Mouse (Mus musculus): ENCODE measurements around the gene Flt3. TPM values are rescaled to one million over a fixed set of nuclear protein-coding genes. Genes with fewer than 3 reads are reported as not detected.

Flt3 gene
- polyA plus RNA-seq, 1 experiment from 2014 or later = 0.13 TPM

- H3K9ac ChIP-seq = no peak overlapping the region
- no peaks in the 10 kb centered on the region for H3K36me3 ChIP-seq
- H3K4me1 ChIP-seq = peaks cover 16% of the 10 kb centered on the region
- no peak for ATAC-seq (ENCODE audit: low FRiP score)
- peaks cover 100% of the 10 kb centered on the region for H3K27me3 ChIP-seq
- no peak overlapping the region for H3K27ac ChIP-seq
- H3K9me3 ChIP-seq (replicated peaks) = no peaks in the 10 kb centered on the region
- under 1% methylated on average over 54 of the region's 54 CpGs for WGBS
- no peak overlapping the region for H3K4me3 ChIP-seq
- no peak overlapping the region for H3K4me2 ChIP-seq (replicated peaks)
Observed at GRCm38 (mm10) chr5:147304276-147305155, 95.8 kb downstream of the Flt3 start.

- 5% methylated on average over 13 of the region's 13 CpGs for WGBS
- H3K4me3 ChIP-seq = no peak overlapping the region
- H3K36me3 ChIP-seq = no peaks in the 10 kb centered on the region
- no peak overlapping the region for H3K9ac ChIP-seq
- peaks cover 100% of the 10 kb centered on the region for H3K27me3 ChIP-seq
- no peak overlapping the region for H3K27ac ChIP-seq
- peaks cover 19% of the 10 kb centered on the region for H3K4me1 ChIP-seq
- H3K9me3 ChIP-seq (replicated peaks) = no peaks in the 10 kb centered on the region
- H3K4me2 ChIP-seq (replicated peaks) = no peak overlapping the region
- ATAC-seq (ENCODE audit: low FRiP score) = no peak
Observed at GRCm38 (mm10) chr5:147302746-147303400, 97.4 kb downstream of the Flt3 start.

- WGBS = 8% methylated on average over 8 of the region's 8 CpGs
Observed at GRCm38 (mm10) chr5:147302141-147302540, 98.1 kb downstream of the Flt3 start.

GRCm38 (mm10) chr5:147301781-147302070 is 98.6 kb downstream of the Flt3 start:
- H3K9ac ChIP-seq = no peak overlapping the region
- H3K4me1 ChIP-seq = peaks cover 17% of the 10 kb centered on the region
- H3K4me2 ChIP-seq (replicated peaks) = no peak overlapping the region
- H3K27me3 ChIP-seq = peaks cover 100% of the 10 kb centered on the region
- no peak overlapping the region for H3K27ac ChIP-seq
- no peak for ATAC-seq (ENCODE audit: low FRiP score)
- no peaks in the 10 kb centered on the region for H3K9me3 ChIP-seq (replicated peaks)
- H3K36me3 ChIP-seq = no peaks in the 10 kb centered on the region
- no peak overlapping the region for H3K4me3 ChIP-seq
- whole genome bisulfite sequencing = under 1% methylated on average over 10 of the region's 10 CpGs

More at GRCm38 (mm10) chr5:147302141-147302540, 98.1 kb downstream of the Flt3 start:
- Histone ChIP-seq H3K4me3 (no peak overlapping the region), H3K4me1 (peaks cover 19% of the 10 kb centered on the region), H3K4me2 (replicated peaks) (no peak overlapping the region), H3K9ac (no peak overlapping the region), H3K27me3 (peaks cover 100% of the 10 kb centered on the region), H3K36me3 (no peaks in the 10 kb centered on the region), H3K27ac (no peak overlapping the region), H3K9me3 (replicated peaks) (no peaks in the 10 kb centered on the region)
- no peak for ATAC-seq (ENCODE audit: low FRiP score)

- Histone ChIP-seq H3K9ac (no peak overlapping the region), H3K4me2 (replicated peaks) (no peak overlapping the region), H3K27me3 (peaks cover 98% of the 10 kb centered on the region), H3K4me3 (no peak overlapping the region), H3K27ac (no peak overlapping the region), H3K9me3 (replicated peaks) (no peaks in the 10 kb centered on the region), H3K36me3 (no peaks in the 10 kb centered on the region), H3K4me1 (peaks cover 11% of the 10 kb centered on the region)
- ATAC-seq (ENCODE audit: low FRiP score) = no peak
- 2% methylated on average over 21 of the region's 21 CpGs for WGBS
Observed at GRCm38 (mm10) chr5:147300917-147301780, 99.1 kb downstream of the Flt3 start.

- no peak for ATAC-seq (ENCODE audit: low FRiP score)
Observed at GRCm38 (mm10) chr5:147300001-147300363, 100.3 kb downstream of the Flt3 start.

GRCm38 (mm10) chr5:147299255-147300000 is 100.9 kb downstream of the Flt3 start:
- Histone ChIP-seq H3K4me2 (replicated peaks) (peak overlapping the region; percentile 23), H3K27ac (no peak overlapping the region), H3K9ac (no peak overlapping the region), H3K36me3 (no peaks in the 10 kb centered on the region), H3K27me3 (peaks cover 98% of the 10 kb centered on the region), H3K9me3 (replicated peaks) (no peaks in the 10 kb centered on the region), H3K4me3 (0 out of 2 replicates have a peak overlapping the region, but pooled peaks have one; percentile 1), H3K4me1 (peaks cover 8% of the 10 kb centered on the region; the same call in 1 of the 2 replicates)
- ATAC-seq (ENCODE audit: low FRiP score) = peak; percentile 71; the same call in 1 of the 2 replicates
- under 1% methylated on average over 40 of the region's 41 CpGs for WGBS

More at GRCm38 (mm10) chr5:147300001-147300363, 100.3 kb downstream of the Flt3 start:
- Histone ChIP-seq H3K27ac (no peak overlapping the region), H3K36me3 (no peaks in the 10 kb centered on the region), H3K9me3 (replicated peaks) (no peaks in the 10 kb centered on the region), H3K9ac (no peak overlapping the region), H3K27me3 (peaks cover 98% of the 10 kb centered on the region), H3K4me2 (replicated peaks) (peak overlapping the region; percentile 23; the same call in 1 of the 2 replicates), H3K4me3 (0 out of 2 replicates have a peak overlapping the region, but pooled peaks have one; percentile 1), H3K4me1 (peaks cover 11% of the 10 kb centered on the region)
- 4% methylated on average over 4 of the region's 4 CpGs for WGBS

- Histone ChIP-seq H3K27ac (no peak overlapping the region), H3K27me3 (peaks cover 98% of the 10 kb centered on the region), H3K36me3 (no peaks in the 10 kb centered on the region), H3K4me1 (peaks cover 8% of the 10 kb centered on the region; the same call in 1 of the 2 replicates), H3K4me2 (replicated peaks) (no peak overlapping the region), H3K9ac (no peak overlapping the region), H3K9me3 (replicated peaks) (no peaks in the 10 kb centered on the region), H3K4me3 (no peak overlapping the region)
- 62% methylated on average over 5 of the region's 5 CpGs for WGBS
- ATAC-seq (ENCODE audit: low FRiP score) = no peak
Observed at GRCm38 (mm10) chr5:147297249-147297648, 103.0 kb downstream of the Flt3 start.

- H3K4me3 ChIP-seq = no peak overlapping the region
- H3K27me3 ChIP-seq = peaks cover 84% of the 10 kb centered on the region
- no peaks in the 10 kb centered on the region for H3K9me3 ChIP-seq (replicated peaks)
- no peak overlapping the region for H3K27ac ChIP-seq
- ATAC-seq (ENCODE audit: low FRiP score) = no peak
- WGBS = 13% methylated on average over 20 of the region's 20 CpGs
- H3K9ac ChIP-seq = no peak overlapping the region
- H3K4me1 ChIP-seq = no peaks in the 10 kb centered on the region
- no peak overlapping the region for H3K4me2 ChIP-seq (replicated peaks)
- H3K36me3 ChIP-seq = no peaks in the 10 kb centered on the region
Observed at GRCm38 (mm10) chr5:147294121-147294520, 106.2 kb downstream of the Flt3 start.

- Histone ChIP-seq H3K4me1 (no peaks in the 10 kb centered on the region), H3K4me3 (no peak overlapping the region), H3K27me3 (peaks cover 76% of the 10 kb centered on the region), H3K9me3 (replicated peaks) (no peaks in the 10 kb centered on the region), H3K27ac (no peak overlapping the region), H3K4me2 (replicated peaks) (no peak overlapping the region), H3K36me3 (no peaks in the 10 kb centered on the region), H3K9ac (no peak overlapping the region)
- ATAC-seq (ENCODE audit: low FRiP score) = peak; percentile 81
- 12% methylated on average over 18 of the region's 18 CpGs for WGBS
Observed at GRCm38 (mm10) chr5:147293127-147293910, 107.0 kb downstream of the Flt3 start.
